13 mouse cellular contexts compared by ENCODE assay signal in genomic region chr2:163207315-163207714, GRCm38 (mm10). TPM values are rescaled to one million over a fixed set of nuclear protein-coding genes. Genes with fewer than 3 reads are reported as not detected.
DNase-seq lines count a peak whose midpoint lies in the region; ATAC-seq and TF ChIP-seq lines count a peak whose summit lies in the region.
"Had no signal": no experiment of that assay in that cellular context is flagged by ENCODE, and none has a peak within 500 bp of the region (broad histone marks: within the 10 kb centered on the region; RNA-seq: fewer than 3 reads in every experiment).

No protein-coding gene starts in this region.

- no peaks in the 10 kb centered on the region; the same call in 1 of the 2 replicates for H3K4me1 ChIP-seq in forebrain, postnatal 0 days (ENCODE audit: insufficient read depth)
- H3K4me1 ChIP-seq in forebrain, embryonic 14.5 days (ENCODE audit: control insufficient read depth, insufficient read depth, low read length): peaks cover 3% of the 10 kb centered on the region; the same call in 1 of the 2 replicates
- H3K4me1 ChIP-seq in lung, embryonic 14.5 days (ENCODE audit: insufficient read depth): peaks cover 5% of the 10 kb centered on the region; the same call in 1 of the 2 replicates
- H3K4me1 ChIP-seq in embryonic facial prominence, embryonic 10.5 days: peaks cover 36% of the 10 kb centered on the region

- H3K4me3 ChIP-seq in forebrain, postnatal 0 days (ENCODE audit: low read depth, low read length): no peak overlapping the region
- H3K4me3 ChIP-seq in forebrain, embryonic 14.5 days (ENCODE audit: low read depth, low read length): no peak overlapping the region
- no peak overlapping the region for H3K4me3 ChIP-seq in lung, embryonic 14.5 days (ENCODE audit: low read depth, low read length)
- H3K4me3 ChIP-seq in embryonic facial prominence, embryonic 10.5 days: no peak overlapping the region
- H3K4me3 ChIP-seq: intestine, embryonic 15.5 days; limb, embryonic 15.5 days; myocyte had no signal

- TF ChIP-seq CTCF in forebrain, postnatal 0 days (IDR thresholded peaks at IDR 0.05; ENCODE audit: low read depth): peak; percentile 62
- peak; percentile 66 for TF ChIP-seq CTCF in lung, embryonic 14.5 days (IDR thresholded peaks at IDR 0.05; ENCODE audit: low read depth)

- no peak overlapping the region for H3K9ac ChIP-seq in forebrain, postnatal 0 days
- no peak overlapping the region for H3K9ac ChIP-seq in forebrain, embryonic 14.5 days (ENCODE audit: low read length)
- H3K9ac ChIP-seq in lung, embryonic 14.5 days: no peak overlapping the region
- H3K9ac ChIP-seq: intestine, embryonic 15.5 days; limb, embryonic 15.5 days had no signal

- no peak overlapping the region for H3K4me2 ChIP-seq in forebrain, postnatal 0 days (ENCODE audit: low read depth)
- no peak overlapping the region for H3K4me2 ChIP-seq in forebrain, embryonic 14.5 days (ENCODE audit: low read length)
- H3K4me2 ChIP-seq in lung, embryonic 14.5 days: no peak overlapping the region
- H3K4me2 ChIP-seq: intestine, embryonic 15.5 days; limb, embryonic 15.5 days had no signal

- ATAC-seq in forebrain, postnatal 0 days: no peak
- ATAC-seq in forebrain, embryonic 14.5 days: no peak
- ATAC-seq in lung, embryonic 14.5 days (ENCODE audit: insufficient read depth): no peak
- ATAC-seq: intestine, embryonic 15.5 days; Patski had no signal

- 98% methylated on average over 2 of the region's 2 CpGs for WGBS in forebrain, postnatal 0 days
- WGBS in forebrain, embryonic 14.5 days: 93% methylated on average over 2 of the region's 2 CpGs
- WGBS in lung, embryonic 14.5 days: 98% methylated on average over 2 of the region's 2 CpGs
- 97% methylated on average over 2 of the region's 2 CpGs for WGBS in embryonic facial prominence, embryonic 10.5 days

- DNase-seq in forebrain, postnatal 0 days: no peak
- DNase-seq in forebrain, embryonic 14.5 days (ENCODE audit: low spot score): no peak
- DNase-seq in lung, embryonic 14.5 days: peak; percentile 37
- DNase-seq in lung, postnatal 10 days: no peak
- peak; percentile 9 for DNase-seq in NIH3T3 (ENCODE audit: low read depth)
- DNase-seq in splenic B cell, adult 2 months (ENCODE audit: low read depth, low spot score): peak; percentile 17
- no peak for DNase-seq in kidney, adult 18-20 months
- DNase-seq in embryonic facial prominence, embryonic 10.5 days (ENCODE audit: low spot score): no peak
- DNase-seq: heart, adult 11 months had no signal

- H3K9me3 ChIP-seq in forebrain, postnatal 0 days (ENCODE audit: low read length): no peaks in the 10 kb centered on the region
- H3K9me3 ChIP-seq in forebrain, embryonic 14.5 days (replicated peaks; ENCODE audit: control insufficient read depth, low read length): no peaks in the 10 kb centered on the region
- no peaks in the 10 kb centered on the region for H3K9me3 ChIP-seq in lung, embryonic 14.5 days (ENCODE audit: low read depth, low read length)
- H3K9me3 ChIP-seq in embryonic facial prominence, embryonic 10.5 days: peaks cover 3% of the 10 kb centered on the region; the same call in 1 of the 2 replicates
- H3K9me3 ChIP-seq: intestine, embryonic 15.5 days had no signal

- H3K27me3 ChIP-seq in forebrain, postnatal 0 days (ENCODE audit: insufficient read depth, low read length): peaks cover 17% of the 10 kb centered on the region; the same call in 1 of the 2 replicates
- H3K27me3 ChIP-seq in forebrain, embryonic 14.5 days (replicated peaks; ENCODE audit: control insufficient read depth, insufficient read depth, low read length): peaks cover 3% of the 10 kb centered on the region; the same call in 1 of the 2 replicates
- peaks cover 42% of the 10 kb centered on the region for H3K27me3 ChIP-seq in lung, embryonic 14.5 days (ENCODE audit: insufficient read depth, low read length)
- no peaks in the 10 kb centered on the region for H3K27me3 ChIP-seq in splenic B cell, adult 2 months (ENCODE audit: control insufficient read depth, insufficient read depth, low read length, poor library complexity, severe bottlenecking)
- peaks cover 48% of the 10 kb centered on the region for H3K27me3 ChIP-seq in embryonic facial prominence, embryonic 10.5 days (replicated peaks; ENCODE audit: low read depth, poor library complexity, severe bottlenecking)

- H3K27ac ChIP-seq in forebrain, postnatal 0 days (ENCODE audit: low read depth, low read length): no peak overlapping the region
- no peak overlapping the region for H3K27ac ChIP-seq in forebrain, embryonic 14.5 days (ENCODE audit: low read depth, low read length)
- no peak overlapping the region for H3K27ac ChIP-seq in lung, embryonic 14.5 days (ENCODE audit: low read depth)
- no peak overlapping the region for H3K27ac ChIP-seq in embryonic facial prominence, embryonic 10.5 days (replicated peaks)
- H3K27ac ChIP-seq: intestine, embryonic 15.5 days; limb, embryonic 15.5 days had no signal

- H3K36me3 ChIP-seq in forebrain, postnatal 0 days (ENCODE audit: insufficient read depth): no peaks in the 10 kb centered on the region
- no peaks in the 10 kb centered on the region for H3K36me3 ChIP-seq in forebrain, embryonic 14.5 days (ENCODE audit: control insufficient read depth, insufficient read depth, low read length)
- no peaks in the 10 kb centered on the region for H3K36me3 ChIP-seq in lung, embryonic 14.5 days (ENCODE audit: insufficient read depth)
- no peaks in the 10 kb centered on the region for H3K36me3 ChIP-seq in splenic B cell, adult 2 months (ENCODE audit: control insufficient read depth, insufficient read depth, low read length, poor library complexity, severe bottlenecking)
- peaks cover 6% of the 10 kb centered on the region for H3K36me3 ChIP-seq in embryonic facial prominence, embryonic 10.5 days (replicated peaks)
- H3K36me3 ChIP-seq: intestine, embryonic 15.5 days; limb, embryonic 15.5 days had no signal

RNA-seq across cellular contexts. Expression of gene Tox2, which starts 4.4 kb away (rescaled TPM):
- total RNA-seq in forebrain, postnatal 0 days (2014; rRNA removed): 2.8 and 8.0 TPM in 2 replicates
- 21.0 and 35.2 TPM in 2 replicates for polyA plus RNA-seq in forebrain, postnatal 0 days (2015; fragmentation: Nextera tagmentation; extraction: Ambion mirVana)
- polyA plus RNA-seq in forebrain, embryonic 14.5 days (2014; fragmentation: Nextera tagmentation; extraction: Ambion mirVana): 16.5 and 19.2 TPM in 2 replicates
- polyA plus RNA-seq in lung, embryonic 14.5 days (2014; fragmentation: Nextera tagmentation; extraction: Ambion mirVana): 4.3 and 4.6 TPM in 2 replicates
- 16.3 and 17.8 TPM in 2 replicates for polyA plus RNA-seq in embryonic facial prominence, embryonic 10.5 days (2016; fragmentation: Nextera tagmentation; extraction: Ambion mirVana)
- polyA plus RNA-seq: Patski had no signal

Comparison
In these comparisons a context has a peak if more than half of its experiments do, and no peak if none do; other contexts are left out.
1. DNase-seq: peak in lung, embryonic 14.5 days (single experiment), NIH3T3 (single experiment) and splenic B cell, adult 2 months (single experiment); none in forebrain, postnatal 0 days (single experiment), forebrain, embryonic 14.5 days (single experiment), lung, postnatal 10 days (single experiment), kidney, adult 18-20 months (single experiment) and embryonic facial prominence, embryonic 10.5 days (single experiment).